Mouse (Mus musculus) cerebellum, adult 9-10 months (tissue): Measurements from ENCODE around the gene Thrsp.
"Not testable (repeated sequence)": the region's sequence is repeated elsewhere in the genome, so short reads cannot be mapped to it uniquely, and the experiment has no call there.

ENCODE experiments used
- DNase-seq: peaks from one replicate; pipeline ENCODE4 v3.0.0; 2022

Gene Thrsp

DNA sequence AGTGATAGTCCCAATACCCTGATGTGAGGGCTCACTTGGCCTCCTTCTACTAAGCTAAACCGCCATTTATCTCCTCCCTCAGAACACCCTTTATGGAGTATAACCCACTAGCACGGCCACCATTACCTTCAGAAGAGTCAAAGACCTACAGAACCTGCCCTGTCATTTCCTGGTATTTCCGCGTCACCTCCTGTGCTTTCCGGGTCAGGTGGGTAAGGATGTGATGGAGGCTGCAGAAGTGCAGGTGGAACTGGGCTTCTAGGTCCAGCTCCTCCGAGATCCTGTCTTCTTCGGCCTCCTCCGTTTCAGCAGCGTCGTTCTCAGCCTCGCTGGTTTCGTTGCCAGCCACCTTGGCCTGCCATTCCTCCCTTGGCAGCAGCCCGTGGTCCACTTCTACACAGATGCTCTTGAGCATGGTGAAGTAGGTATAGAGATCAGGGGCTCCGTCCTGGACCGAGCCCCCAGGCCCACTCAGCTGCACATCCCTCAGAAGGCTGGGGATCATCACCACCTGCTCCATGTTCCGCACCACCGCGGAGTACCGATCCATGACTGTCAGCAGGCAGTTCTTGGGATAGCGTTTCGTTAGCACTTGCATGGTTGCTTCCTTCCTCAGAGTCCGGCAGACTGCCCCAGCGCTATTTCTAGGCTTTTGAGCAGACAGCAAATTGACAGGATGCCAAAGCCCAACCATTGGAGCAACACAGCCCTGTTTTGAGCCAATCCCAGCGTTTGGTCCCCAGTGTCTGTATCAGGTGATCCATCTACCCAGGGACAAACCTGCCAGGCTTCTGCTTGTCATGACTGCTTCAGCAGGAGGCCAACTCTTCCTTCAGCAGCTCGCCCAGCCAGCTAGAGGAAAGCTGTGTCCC is at the start of gene Thrsp:
TSS of gene Thrsp (minus strand) at position 825 of the 872 bp plus-strand sequence.
- peak; percentile 98 for DNase-seq

DNA sequence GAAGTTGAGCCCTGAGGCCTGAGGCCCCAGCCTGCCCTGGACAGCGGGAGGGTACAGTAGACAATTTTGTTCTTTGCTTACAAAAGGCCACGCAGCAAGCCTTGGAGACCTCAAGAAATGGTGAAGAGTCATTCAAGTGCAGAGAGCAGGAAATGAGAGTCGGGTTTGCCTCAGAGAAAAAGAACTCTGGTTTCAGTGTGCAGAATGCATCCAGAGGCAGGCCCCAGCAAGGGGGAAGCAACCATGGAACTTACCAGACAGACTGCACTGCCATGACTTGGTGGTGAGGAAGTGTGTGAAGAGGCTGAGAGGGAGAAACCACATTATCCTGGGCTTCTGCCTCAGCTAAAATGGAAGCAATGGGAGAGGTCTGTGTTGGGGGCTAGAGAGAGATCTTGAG is 38.0 kb upstream of the Thrsp start:
- DNase-seq: no peak

DNA sequence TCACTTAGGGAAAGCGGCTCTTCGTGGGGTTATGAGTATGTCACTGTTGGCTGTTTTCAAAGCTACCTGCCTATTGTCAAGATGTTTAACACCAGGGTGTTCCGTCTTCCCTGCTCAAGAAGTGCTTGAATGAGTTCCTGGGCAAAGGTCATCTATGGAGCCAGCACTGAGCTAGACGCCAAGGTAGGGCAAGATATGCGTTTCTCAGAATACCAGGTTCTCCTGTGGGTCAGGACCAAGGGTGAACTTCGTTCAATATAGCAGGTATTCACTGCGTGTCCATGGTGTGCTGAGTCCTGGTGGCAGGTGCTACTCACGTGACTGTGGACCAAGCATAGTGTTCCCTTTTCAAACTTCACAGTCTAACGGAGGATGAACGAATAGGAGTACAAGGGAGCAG is 37.3 kb upstream of the Thrsp start:
- DNase-seq: no peak

DNA sequence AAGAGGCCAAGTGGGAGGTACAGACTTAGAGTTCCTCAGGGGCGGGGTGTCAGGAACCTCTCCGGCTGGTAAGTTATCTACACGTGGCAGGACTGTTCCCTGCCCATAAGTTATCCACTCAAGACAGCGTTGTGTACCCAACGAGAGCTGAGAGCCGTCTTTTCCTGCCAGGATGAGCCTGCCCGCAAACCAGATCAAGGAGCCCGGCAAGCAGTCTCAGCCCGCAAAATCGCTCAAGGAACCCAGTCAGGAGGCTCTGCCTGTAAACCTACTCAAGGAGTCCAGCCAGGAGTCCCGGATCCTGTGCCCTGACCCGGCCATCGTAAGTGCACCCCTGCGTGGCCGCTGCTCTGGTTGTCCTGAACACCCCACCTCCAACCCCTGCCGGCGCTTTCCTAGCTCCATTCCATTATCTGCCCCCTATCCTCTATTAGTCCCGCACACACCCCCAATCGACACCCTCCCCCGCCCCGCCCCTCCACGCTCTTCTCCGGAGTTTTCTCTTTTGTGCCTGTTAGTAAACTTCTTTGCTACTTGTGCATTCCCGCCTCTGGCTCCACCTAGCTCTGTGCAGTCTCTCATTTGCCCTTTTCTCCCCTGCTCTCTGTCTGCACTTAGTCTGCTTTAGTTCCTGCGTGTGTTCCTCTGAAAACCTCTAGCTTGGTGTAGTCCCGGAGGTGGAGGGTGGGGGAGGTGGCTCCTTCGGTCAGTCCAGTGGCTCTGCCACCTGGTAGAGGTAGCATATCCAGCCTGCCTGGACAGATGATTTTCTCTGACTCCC is 35.8 kb upstream of the Thrsp start:
- DNase-seq: no peak

DNA sequence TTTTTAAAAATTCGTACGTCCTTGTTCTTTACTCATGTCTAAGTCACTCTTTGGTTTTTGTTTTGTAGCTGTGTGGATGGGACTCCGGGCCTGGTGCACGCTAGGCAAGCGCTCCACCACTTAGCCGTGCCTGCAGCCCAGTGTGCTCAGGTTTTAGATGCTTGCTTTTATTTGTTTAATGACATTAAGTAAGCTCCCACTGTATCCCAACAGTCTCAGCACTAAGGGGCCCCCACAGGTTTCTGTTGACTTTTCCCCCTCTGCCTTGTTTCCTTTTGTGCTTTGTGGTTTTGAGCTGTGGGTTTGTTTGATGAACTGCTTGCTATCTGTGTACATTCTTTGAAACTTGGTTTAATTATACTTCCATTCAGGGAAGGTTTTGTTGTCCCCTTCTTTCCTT is 34.7 kb upstream of the Thrsp start:
- no peak for DNase-seq

DNA sequence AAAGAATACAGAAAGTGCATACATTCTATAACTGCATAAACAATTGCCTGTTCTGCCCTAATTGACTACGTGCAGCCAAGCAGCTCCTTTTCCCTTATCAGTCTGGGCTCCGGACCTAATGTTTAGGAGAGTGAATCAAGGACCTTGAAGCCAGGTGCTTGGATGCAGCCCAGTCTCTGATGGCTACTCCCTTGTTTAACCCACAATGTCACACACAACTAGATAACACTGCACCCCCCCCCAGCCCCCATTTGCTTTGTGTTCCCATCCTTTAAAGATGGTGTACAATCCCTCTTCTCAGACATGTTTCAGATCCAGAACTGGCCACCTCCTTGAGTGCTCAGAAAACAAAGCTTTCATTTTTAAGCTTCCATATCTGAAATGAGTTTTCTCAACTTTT is 33.5 kb upstream of the Thrsp start, which contains the start of gene Kctd14:
TSS of gene Kctd14 (plus strand) at position 301 of the 400 bp plus-strand sequence.
- DNase-seq: not testable (repeated sequence)

DNA sequence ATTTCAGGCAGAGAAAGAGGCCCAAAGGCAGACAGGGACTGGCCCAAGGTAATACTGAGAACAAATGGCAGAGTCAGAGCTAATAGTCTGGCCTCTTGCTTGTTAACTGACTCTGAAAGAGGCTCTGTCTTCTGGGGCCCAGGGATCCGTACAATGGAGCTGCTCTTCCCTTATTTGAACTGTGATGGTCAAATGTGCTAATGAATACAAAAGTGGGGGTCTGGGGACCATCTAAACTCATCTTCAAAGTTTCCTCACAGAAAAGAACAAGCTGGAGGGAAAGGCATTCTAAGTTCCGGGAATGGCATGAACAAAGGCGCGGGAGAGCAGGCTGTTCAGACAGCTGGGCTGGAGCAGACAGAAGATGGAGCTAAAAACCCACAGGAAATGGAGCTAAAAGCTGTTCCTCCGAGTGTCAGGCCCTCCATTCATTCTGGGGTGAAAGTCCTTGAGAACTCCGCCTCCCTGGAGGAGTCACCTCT is 29.6 kb upstream of the Thrsp start:
- no peak for DNase-seq

DNA sequence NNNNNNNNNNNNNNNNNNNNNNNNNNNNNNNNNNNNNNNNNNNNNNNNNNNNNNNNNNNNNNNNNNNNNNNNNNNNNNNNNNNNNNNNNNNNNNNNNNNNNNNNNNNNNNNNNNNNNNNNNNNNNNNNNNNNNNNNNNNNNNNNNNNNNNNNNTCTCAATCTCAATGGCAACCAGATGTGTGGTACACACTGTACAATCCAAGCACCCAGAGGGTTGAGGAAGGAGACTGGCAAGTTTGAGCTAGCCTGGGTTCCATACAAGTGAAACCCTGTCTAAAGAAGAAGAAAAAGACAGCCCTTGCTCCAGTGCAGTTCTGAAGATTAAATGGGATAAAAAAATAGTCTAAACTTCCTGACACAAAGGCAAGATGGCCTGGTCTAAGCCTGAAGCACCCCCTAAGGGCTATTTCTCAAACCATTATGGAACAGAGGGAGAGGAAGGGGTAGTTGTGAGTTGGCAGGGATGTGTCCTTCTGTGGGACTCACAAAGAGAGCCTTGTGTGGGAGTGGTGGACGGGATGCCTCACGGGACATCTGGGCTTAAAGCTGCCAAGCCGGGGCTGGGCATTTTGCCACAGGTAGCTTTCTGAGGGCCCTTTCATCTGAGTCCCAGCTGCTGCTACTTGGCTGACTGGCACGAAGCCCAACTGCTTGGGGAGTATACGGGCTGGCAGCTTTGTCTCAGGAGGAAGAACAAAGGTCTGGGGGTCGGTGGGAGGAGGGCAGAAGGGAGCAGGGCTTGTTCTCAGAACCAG is 28.8 kb upstream of the Thrsp start:
- DNase-seq: peak; percentile 83

DNA sequence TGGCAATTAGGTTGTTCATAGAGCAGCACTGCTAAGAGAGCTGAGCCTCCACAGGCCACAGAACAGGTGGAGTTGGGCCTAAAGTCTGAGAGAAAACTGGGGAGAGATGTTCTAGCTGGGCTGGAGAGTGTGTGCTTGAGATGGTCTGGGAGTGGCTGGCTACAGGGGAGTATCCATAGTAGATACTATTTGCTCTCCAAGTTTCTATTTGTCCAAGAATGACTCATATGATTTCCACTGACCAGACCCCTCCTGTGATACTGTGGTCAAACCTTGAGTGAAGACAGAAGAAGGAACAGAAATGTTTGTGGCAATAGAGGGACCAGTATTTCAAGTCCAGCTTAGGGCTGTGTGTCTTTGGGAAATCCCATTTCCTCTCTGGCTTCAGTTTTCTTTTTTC is 21.5 kb upstream of the Thrsp start:
- DNase-seq: no peak

DNA sequence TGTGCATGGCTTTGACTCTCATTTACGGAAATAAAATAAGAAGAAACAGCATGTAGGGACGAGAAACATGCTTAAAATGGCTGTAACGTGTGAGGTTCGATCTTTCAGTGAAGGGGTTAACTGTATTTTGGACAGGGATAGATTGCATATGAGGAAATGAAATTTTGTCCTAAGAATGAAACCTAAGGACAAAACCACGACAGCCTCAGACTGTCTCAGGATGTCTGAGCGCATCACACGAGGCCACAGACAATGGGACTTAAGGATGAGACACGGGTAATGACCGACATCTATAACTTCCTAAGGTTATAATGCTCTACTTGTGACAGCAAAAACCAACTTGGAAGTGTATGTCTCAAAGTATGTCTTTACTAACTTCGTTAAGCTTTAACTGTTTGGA is 17.0 kb upstream of the Thrsp start:
- no peak for DNase-seq

DNA sequence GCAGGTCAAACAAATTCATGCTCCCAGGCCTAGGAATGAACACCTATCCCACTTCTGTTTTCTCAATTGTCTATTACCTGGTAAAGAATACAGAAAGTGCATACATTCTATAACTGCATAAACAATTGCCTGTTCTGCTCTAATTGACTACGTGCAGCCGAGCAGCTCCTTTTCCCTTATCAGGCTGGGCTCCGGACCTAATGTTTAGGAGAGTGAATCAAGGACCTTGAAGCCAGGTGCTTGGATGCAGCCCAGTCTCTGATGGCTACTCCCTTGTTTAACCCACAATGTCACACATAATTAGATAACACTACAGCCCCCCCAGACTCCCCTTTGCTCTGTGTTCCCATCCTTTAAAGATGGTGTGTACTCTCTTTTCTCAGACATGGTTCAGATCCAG is 16.0 kb upstream of the Thrsp start:
- not testable (repeated sequence) for DNase-seq

DNA sequence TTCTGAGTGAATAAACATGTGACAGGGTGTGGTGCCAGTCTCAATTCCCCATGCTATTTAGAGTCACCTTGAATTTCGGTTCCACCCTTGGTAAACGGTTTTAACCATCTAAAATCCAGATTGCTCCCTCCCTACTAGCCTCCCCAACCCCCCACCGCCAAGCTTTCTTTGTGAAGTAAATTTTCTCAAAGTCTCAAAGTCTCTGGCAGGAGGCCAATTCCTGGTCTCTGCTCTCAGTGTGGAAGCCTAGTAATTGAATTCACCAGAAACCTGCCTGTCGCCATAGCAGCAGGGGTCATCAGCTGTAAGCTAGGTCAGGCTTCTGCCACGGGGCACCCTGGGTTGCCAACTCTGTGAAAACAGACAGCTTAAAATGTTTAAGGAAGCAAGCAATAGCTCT is 12.2 kb upstream of the Thrsp start:
- DNase-seq: peak; percentile 32

DNA sequence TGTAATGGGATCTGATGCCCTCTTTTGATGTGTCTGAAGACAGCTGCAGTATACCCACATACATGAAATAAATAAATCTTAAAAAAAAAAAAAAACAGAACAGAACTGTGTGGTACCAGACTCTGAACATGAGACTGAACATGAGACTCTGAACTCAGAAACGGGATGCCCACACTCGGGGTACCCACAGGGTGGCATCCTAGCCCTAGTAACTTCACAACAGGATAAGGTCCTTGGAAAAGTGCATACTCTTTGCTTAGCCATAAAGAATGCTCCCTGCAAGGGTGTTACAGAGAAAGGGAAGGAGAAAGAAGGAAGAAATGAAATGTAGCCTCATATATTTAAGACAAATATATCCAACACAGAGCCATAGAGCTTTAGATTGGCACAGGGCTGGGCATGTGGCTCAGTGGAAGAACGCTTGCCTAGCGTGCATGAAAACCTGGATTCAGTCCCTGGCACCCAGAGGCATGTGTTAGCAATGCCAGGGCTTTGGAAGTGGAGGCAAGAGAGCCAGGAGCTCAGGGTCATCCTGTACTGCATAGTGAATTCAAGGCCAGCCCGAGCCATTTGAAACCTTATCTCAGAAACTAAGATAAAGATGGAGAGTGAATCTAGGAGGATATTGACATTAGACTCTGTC is 10.4 kb upstream of the Thrsp start:
- peak; percentile 80 for DNase-seq

DNA sequence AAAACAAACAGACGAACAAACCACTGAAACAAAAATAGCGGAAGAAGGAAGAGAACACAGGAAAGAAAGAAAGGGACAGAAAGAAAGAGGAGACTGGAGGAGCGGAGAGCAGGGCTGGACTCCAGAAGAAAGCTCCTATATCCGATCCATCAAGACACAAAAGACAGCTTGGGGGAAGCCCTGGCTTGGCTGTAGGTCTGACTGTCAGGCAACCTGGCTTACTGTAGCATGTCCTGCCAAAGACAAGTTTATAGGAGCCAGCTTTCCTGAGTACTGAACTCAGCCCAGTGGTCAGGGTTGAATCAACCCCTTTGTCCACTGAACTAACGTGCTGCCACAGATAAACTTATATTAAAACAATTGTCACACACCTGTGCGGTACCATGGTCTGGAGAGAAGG is 9.8 kb upstream of the Thrsp start:
- DNase-seq: no peak

DNA sequence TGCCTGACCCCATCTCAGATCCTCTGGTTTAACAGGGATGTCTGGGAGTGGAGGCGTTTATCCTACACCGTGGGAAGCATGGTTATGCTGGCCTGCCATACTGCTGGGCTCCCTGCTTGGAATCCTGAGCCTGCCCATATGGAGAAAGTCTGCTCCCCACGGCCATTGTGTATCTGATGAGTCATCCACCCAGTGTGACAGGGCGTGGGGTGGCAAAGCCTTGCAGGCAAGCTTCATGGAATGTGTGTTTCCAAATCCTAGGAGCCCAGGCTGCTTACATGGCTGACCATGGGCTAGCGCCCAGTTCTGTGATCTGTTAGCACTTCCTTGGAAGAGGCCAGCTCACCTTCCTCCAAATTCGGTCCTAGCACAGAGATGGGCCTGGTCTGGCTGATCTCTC is 9.0 kb upstream of the Thrsp start:
- peak; percentile 65 for DNase-seq

DNA sequence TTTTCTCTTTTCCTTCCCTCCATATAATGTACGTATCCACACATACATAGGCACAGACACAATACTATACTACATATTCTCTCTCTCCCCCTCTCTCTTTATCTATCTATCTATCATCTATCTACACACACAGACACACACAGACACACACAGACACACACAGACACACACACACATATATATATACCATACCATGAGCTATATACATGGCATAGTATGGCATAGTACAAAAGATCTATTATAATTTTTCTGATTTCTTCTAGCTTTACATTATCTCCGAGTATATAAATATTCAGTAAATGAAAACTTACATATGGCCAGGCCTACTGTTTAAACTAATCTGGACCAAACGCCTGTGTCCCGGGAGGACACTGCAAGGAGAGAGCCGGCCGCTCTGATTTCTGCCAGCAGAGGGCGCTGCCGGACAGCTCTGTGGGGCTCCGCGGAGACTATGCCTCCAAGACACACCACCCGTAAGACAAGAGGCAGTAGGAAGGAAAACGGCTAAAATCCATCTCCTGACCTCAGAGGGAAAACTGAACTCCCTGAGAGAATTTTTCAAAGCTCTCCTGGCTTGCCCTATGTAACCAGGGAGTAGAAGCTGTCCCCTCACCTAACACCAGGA is 7.2 kb upstream of the Thrsp start:
- peak; percentile 93 for DNase-seq

DNA sequence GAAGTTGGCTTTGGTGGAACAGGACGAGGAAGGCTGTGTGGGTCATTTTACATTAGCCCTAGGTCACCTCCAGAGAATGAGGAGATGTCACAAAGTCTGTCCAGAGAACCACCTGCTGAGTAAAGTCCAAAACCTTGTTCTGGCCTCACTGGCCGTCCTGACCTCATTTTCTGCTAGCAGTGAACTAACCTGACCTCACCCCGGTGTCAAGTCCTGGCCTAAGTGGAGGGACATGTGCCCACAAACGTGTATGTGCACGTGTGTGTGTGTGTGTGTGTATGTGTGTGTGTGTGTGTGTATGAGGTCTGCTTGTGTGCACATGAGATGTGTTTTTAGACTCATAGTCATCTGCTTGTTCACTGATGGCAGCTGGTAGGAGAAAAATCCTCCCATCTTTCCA is 6.2 kb upstream of the Thrsp start:
- DNase-seq: peak; percentile 26

DNA sequence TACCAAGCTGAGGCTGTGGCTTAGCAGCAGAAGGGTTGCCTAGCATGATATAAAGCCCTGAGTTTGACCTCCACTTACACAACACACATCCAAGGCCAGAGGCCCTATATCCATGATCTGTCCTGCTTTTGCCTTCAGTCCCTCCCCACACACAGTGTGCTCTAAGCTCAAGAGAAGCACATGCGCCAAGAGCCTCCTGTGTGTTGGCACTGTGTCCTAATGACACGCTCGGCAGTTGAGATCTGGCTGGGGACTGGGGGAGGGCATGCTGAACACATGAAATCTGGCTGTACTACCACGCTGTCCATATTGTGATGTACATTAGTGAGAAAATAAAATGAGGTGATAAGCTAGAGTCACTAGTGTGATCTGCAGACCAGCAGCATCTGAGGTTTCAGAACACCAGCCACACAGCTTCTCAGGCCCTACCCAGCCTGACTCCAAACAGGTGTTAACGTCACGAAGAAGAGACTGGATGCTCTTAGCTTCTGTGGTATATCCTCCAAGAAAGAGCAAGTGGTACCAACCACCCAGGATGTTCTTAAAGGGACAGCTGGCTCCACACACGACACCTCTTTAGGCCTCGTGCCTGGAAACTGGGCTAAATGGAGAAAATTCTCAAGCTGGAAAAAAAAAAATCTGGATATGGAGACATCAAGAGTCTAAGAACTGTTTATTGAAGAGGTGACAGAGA is 3.6 kb upstream of the Thrsp start:
- peak; percentile 80 for DNase-seq

DNA sequence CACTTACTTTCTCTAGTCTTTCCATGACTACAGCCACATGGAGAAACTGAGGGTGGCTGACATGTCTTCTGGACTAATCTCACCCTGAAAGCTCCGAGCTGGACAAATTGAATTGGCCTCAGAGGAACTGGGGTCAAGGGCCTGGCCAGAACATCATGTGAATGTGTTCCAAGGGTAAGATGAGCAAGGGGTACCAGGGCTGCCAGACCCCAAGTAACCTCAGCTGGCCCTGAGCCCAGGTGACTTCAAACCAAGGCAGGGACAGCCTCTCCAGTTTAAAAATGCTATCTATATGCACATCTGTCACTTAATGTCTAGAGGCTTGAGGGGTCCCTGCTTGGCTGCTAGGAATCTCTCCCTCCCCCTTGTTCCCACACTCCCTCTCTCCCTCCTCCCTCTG is 2.9 kb upstream of the Thrsp start:
- DNase-seq: peak; percentile 47

DNA sequence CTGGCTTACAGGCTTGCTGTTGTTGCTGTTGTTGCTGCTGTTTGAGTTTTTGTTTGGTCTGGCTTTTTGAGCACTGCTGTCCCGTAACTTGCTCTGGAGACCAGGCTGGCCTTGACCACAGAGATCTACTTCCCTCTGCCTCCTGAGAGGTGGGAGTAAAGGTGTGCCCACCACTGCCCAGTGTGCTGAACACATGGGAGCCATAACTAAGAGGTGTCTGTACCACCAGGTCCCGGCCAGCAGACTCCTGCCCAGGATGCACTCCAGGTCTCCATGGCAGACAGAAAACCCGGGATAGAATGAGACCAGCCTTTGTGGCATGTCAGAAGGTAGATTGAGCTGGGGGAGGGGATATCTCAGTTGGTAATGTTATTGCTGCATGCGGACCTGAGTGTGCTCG is 1.6 kb upstream of the Thrsp start:
- no peak for DNase-seq

DNA sequence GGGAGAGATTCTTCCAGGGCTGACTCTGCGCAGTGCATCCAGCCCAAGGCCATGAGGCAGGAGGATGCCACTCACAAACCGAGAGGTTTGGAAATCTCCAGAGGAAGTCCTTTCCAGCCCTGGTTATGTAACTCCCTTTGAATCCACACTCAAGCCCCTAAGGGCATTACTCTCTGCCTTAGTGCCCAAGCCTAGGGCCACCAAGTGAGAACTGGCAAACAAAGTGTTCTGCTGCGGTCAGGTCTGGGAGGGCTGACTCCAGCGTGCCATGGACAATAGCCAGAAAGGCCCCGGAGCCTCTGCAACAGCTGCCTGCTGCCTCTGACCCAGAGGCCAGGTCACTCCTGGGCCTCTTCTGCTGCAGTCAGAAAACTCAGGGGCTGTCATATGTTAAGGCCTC is 1.2 kb upstream of the Thrsp start:
- peak; percentile 52 for DNase-seq

DNA sequence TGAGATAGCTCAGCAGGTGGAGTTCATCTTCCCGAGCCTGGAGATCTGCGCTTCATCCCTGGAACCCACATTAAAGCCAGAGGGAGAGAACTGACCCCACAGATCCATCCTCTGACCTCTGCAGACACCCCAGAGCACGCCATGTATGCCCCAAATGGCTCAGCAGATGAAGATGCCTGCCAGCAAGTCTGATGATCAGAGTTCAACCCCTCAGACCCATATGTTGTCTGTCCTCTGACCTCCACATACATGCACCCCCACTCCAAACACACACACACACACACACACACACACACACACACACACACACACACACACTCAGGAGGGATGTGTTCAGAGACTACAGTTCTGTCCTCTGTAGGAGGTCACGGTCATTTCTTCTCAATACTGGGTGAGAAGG is 1.1 kb downstream of the Thrsp start:
- no peak for DNase-seq
